Mouse (Mus musculus): ENCODE measurements around the gene Pald1. TPM values are rescaled to one million over a fixed set of nuclear protein-coding genes. Genes with fewer than 3 reads are reported as not detected.
A peak's percentile ranks its signal among the peaks of the same experiment; 100 is the strongest.

The Pald1 gene
- polyA plus RNA-seq, 1 experiment from 2014 or later, result 2.7 TPM

GRCm38 (mm10) chr10:61286246-61286645 lies 97.1 kb downstream of the Pald1 start:
- no peak for DNase-seq (ENCODE audit: low spot score)

GRCm38 (mm10) chr10:61285271-61285670 lies 98.1 kb downstream of the Pald1 start:
- DNase-seq (ENCODE audit: low spot score), result no peak

GRCm38 (mm10) chr10:61284309-61284708 lies 99.0 kb downstream of the Pald1 start:
- no peak for DNase-seq (ENCODE audit: low spot score)

GRCm38 (mm10) chr10:61281115-61281514 lies 102.2 kb downstream of the Pald1 start:
- DNase-seq (ENCODE audit: low spot score), result no peak

GRCm38 (mm10) chr10:61277918-61278674 lies 105.2 kb downstream of the Pald1 start:
- no peak for DNase-seq (ENCODE audit: low spot score)

- no peak for DNase-seq (ENCODE audit: low spot score)
Measured at GRCm38 (mm10) chr10:61277051-61277450, 106.3 kb downstream of the Pald1 start.

- peak; percentile 47 for DNase-seq (ENCODE audit: low spot score)
Measured at GRCm38 (mm10) chr10:61275669-61276110, 107.6 kb downstream of the Pald1 start.

GRCm38 (mm10) chr10:61274532-61274931 lies 108.8 kb downstream of the Pald1 start:
- no peak for DNase-seq (ENCODE audit: low spot score)

GRCm38 (mm10) chr10:61273844-61274215 lies 109.5 kb downstream of the Pald1 start:
- DNase-seq (ENCODE audit: low spot score), result no peak

GRCm38 (mm10) chr10:61273081-61273843 lies 110.1 kb downstream of the Pald1 start, which contains the start of gene Adamts14:
Gene Adamts14 (minus strand): TSS chr10:61273438.
- peak; percentile 26 for DNase-seq (ENCODE audit: low spot score)

- DNase-seq (ENCODE audit: low spot score), result no peak
Measured at GRCm38 (mm10) chr10:61272631-61273030, 110.7 kb downstream of the Pald1 start.

- DNase-seq (ENCODE audit: low spot score), result no peak
Measured at GRCm38 (mm10) chr10:61272089-61272626, 111.2 kb downstream of the Pald1 start.

Other genes with a start within 250 kb of the Pald1 start
- gene Sgpl1, start 235.8 kb downstream of the Pald1 start, polyA plus RNA-seq (2015; fragmentation: Nextera tagmentation; extraction: Ambion mirVana), result 95.2 and 111 TPM in 2 replicates
- gene Tbata, start 211.6 kb downstream of the Pald1 start, polyA plus RNA-seq (2015; fragmentation: Nextera tagmentation; extraction: Ambion mirVana), result 680 and 1,001 TPM in 2 replicates
- 0.31 and 0.49 TPM in 2 replicates for gene Adamts14, start 110.1 kb downstream of the Pald1 start, polyA plus RNA-seq (2015; fragmentation: Nextera tagmentation; extraction: Ambion mirVana)
- gene Prf1, start 85.7 kb downstream of the Pald1 start, polyA plus RNA-seq (2015; fragmentation: Nextera tagmentation; extraction: Ambion mirVana), result 3.1 and 3.6 TPM in 2 replicates
- gene Nodal, start 34.4 kb upstream of the Pald1 start, polyA plus RNA-seq (2015; fragmentation: Nextera tagmentation; extraction: Ambion mirVana), result 0.08 TPM in 2 replicates
- 83.7 and 91.5 TPM in 2 replicates for gene Eif4ebp2, start 69.1 kb upstream of the Pald1 start, polyA plus RNA-seq (2015; fragmentation: Nextera tagmentation; extraction: Ambion mirVana)
- 3.5 and 4.5 TPM in 2 replicates for gene Lrrc20, start 92.3 kb upstream of the Pald1 start, polyA plus RNA-seq (2015; fragmentation: Nextera tagmentation; extraction: Ambion mirVana)
- 0.04 TPM in 2 replicates for gene Npffr1, start 212.0 kb upstream of the Pald1 start, polyA plus RNA-seq (2015; fragmentation: Nextera tagmentation; extraction: Ambion mirVana)